Mouse (Mus musculus) adrenal gland, postnatal 14 days (tissue): ENCODE measurements at regions not wholly inside any gene's neighbourhood (a gene's known extent, or its start where the extent isn't known, plus 50 kb on each side); places are given as distances from the start of the nearest gene placed in this dataset.

ENCODE experiments used
- DNase-seq: peaks from one replicate; pipeline ENCODE4 v3.0.0; 2021; ENCODE audit warnings: mixed read lengths

DNA sequence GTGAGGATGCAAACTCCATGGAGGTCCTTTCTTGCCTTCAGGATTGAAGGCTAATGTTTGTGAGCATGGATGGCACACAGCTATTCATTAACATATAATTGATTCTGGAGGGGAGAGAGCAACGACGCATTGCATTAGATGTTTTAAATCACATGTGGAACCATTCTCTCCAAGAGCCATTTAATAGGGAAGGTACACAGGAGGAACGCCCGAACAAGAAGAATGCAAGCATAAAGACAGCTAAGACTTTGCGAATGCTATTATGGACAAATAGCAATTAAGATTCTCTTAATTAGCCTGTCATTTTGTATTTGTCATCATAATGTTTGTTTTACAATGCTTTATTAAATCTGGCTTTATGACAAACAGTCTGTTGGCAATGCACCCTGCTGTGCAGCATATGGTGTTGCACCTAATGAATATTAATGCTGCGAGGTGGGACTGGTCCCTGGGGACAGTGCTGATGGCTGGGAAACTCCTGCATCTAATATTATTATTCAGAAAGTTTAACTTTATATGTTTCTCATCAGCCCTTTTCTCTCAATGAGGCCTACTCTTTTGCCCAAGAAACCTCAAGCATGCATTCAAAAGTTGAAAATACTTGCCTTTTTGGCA lies 497.5 kb downstream of the Pros1 start:
- DNase-seq = no peak

DNA sequence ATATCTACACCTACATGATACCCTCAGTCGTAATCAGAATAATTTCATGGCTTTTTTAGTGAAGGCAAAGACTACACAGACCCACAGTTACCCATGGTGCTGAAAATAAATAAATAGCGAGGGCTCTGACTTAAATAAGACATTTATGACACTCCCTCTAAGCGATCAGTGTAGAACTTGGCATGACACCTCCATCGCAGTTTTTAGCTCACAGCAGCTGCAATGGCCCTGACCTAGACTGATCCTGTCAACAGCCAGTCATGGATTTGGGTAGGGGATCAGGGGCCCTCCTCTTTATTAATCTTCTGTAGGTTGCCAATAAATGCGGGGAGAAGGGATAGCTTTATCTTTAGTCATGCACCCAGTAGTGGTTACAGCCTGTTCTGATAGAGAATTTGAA lies 494.1 kb downstream of the Epha3 start:
- DNase-seq = no peak

DNA sequence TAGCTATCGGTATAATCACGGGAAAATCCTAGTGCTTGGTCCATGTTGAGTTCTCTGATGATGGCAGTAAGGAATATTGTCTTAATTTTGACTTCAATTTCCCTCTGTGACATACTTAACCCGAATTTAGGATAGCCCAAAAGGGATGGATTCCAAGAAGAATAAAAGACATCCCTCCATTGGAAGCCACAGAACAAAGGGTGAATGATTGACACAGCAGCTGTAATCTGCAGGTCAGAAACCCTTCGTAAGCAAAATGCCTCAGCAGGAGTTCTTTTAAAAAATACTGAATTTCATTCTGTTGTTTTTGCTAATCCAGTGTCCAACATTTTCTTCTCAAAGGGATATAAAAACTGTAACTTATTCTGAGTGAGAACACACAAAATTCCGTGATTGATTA lies 492.7 kb downstream of the Epha3 start:
- no peak for DNase-seq

DNA sequence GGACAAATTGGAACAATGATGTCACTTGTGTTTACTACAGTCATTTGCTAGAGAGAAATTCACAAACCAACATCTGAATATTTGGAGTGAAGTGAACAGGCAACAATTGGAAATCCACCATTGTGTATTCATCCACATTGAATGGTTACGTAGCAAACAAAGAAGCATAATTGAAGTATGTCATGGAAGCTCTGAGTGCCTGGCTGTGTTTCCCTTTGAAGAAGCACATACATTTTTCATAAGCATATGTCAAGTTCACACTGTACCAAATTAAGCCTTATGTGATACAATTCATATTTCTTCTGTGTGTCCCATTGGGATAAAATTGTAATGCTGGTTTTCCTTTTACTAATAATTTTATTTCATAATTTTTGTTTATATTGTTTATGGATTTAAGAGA lies 459.0 kb downstream of the Epha3 start:
- DNase-seq = no peak

DNA sequence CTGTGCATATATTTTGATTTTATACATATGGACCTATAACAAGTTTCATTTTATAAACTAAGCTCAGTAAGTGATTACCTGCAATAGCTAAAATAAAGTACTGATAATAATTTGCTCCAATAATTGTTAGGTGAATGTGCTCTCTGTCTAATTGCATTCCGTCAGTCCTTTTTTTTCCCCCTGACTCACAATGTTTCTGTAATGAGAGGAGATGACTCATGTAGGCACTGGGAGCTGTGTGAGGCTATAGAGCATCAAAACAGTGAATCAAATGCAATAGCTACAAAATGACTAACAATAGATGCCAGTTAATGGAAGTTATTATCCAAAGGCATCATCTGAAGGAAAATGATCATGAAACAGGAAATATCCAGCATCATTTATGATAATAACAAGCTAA lies 451.3 kb downstream of the Epha3 start:
- no peak for DNase-seq

- no peak for DNase-seq
These were observed 411.7 kb downstream of the Epha3 start for GRCm38 (mm10) chr16:63452301-63452700.

GRCm38 (mm10) chr16:63466615-63467014 lies 397.4 kb downstream of the Epha3 start:
- no peak for DNase-seq

- DNase-seq = no peak
These were observed 395.1 kb downstream of the Epha3 start for GRCm38 (mm10) chr16:63468851-63469250.
